Mouse (Mus musculus): ENCODE results near the gene Cxcl1. TPM values are rescaled to one million over a fixed set of nuclear protein-coding genes. Genes with fewer than 3 reads are reported as not detected.
"Not testable (repeated sequence)": the region's sequence is repeated elsewhere in the genome, so short reads cannot be mapped to it uniquely, and the experiment has no call there.

The Cxcl1 gene
- not detected in 2 replicates for total RNA-seq (2015; ENCODE audit: low replicate concordance)
- total RNA-seq (2017; ENCODE audit: low replicate concordance), result not detected in 2 replicates

DNA sequence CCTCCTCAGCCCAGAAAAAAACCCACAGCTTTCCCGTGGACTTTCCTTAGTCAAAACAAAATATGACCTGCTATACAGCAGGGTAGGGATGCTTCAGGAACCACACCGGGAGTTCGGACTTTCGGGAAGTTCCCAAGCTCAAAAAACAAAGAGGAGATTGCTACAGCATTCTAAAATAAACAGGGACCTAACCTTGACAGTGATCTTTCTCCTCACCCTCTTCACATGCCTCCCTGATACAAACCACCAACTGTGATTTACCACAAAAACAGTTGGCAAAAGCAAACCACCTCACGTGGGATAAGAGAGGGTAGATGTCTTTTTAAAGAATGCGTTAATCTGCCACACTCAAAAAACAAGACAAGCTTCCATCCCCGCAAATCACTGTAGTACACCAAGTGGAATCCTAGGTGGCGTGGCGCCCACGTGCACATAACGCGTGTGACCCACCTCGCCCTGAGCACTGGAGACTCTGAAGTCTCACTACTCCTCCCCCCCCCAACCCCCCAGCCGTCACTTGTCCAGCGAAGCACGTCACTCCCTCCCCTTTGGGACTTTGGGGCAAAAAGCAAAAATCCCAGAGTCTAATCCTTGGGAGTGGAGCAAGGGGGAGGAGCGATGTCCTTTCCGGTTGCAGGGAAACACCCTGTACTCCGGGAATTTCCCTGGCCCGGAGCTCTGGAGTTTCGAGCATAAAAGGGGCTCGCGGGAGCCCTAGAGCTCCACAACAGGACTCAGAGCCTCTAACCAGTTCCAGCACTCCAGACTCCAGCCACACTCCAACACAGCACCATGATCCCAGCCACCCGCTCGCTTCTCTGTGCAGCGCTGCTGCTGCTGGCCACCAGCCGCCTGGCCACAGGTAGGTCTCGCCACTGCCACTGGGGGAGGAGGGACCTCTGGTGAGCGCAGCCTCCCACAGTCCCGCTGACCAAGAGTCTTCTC is at the start of gene Cxcl1:
TSS of gene Cxcl1 (plus strand) at position 723 of the 945 bp plus-strand sequence.
- no peak for ATAC-seq (replicated peaks; ENCODE audit: low FRiP score, poor library complexity, severe bottlenecking)

DNA sequence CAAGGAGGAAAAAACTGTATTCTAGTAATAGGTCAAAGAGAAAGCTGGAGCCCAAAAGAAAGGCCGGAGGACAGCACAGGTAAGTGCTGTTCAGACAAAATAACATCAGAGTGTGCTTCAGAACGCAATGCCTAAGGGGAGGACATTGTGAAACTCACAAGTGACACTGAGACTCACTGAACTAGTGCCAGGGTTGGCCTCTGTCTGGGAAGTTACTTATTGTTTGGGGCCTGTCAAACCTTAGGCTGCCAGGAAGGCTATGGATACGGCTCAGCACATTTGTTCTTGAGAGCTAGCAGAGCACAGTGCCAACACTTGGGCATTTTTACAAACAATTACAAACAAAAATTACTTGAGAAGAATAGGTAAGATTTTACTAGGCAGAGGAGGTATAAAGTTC is 47.1 kb upstream of the Cxcl1 start:
- ATAC-seq (replicated peaks; ENCODE audit: low FRiP score, poor library complexity, severe bottlenecking), result no peak

DNA sequence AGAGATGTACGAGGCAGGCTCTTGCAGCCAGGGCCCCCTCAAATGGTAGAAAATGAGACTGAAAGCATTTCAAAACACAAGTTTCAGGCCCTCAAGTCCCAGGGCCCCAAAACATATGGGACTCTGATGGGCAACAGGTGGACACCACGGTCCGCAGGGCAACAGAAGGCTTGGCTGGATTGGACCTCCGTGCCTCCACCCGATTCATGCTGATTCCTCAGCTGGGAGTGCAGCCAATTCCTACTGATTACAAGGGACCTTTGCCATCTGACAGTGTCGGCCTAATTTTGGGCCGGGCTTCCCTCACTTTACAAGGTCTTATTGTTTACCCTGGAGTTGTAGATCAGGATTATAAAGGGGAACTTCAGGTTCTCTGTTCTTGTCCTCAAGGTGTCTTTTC is 40.9 kb upstream of the Cxcl1 start:
- ATAC-seq (replicated peaks; ENCODE audit: low FRiP score, poor library complexity, severe bottlenecking), result not testable (repeated sequence)

DNA sequence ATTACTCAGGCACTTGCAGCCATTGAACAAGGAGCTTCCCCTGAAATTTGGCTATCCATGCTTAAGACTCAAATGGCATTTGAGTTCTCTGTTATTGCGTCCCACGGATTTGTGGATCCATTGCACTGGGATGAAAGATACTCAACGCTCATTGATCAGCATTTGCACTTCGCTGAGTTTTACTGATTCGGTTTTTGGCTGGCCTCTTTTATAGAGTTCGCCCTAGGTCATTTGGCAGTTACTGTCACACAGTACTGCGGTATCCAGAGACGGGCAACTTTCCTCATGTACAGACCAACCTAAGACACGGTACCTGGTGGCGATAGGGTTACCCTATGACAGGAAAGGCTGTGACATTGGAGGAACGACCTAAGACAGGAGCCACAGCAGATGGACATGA is 39.6 kb upstream of the Cxcl1 start:
- ATAC-seq (replicated peaks; ENCODE audit: low FRiP score, poor library complexity, severe bottlenecking), result not testable (repeated sequence)

DNA sequence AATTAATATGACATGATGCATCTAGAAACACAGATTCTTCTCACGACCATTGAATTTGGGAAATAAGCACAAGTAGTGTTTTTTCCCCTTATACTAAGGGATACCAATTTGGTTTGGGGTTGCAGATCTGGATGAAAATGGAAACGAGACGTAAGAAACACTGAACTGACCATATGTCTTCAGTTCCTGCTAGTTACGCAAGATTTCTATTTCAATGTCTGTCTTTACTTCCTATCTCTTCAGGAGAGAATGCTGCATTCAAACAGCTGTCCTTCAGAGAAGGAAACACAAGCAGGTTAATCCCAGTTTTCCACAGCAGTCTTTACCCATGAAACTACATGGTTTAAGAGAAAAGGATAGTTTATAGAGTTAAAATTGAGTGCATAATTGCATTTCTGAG is 37.8 kb upstream of the Cxcl1 start:
- no peak for ATAC-seq (replicated peaks; ENCODE audit: low FRiP score, poor library complexity, severe bottlenecking)

DNA sequence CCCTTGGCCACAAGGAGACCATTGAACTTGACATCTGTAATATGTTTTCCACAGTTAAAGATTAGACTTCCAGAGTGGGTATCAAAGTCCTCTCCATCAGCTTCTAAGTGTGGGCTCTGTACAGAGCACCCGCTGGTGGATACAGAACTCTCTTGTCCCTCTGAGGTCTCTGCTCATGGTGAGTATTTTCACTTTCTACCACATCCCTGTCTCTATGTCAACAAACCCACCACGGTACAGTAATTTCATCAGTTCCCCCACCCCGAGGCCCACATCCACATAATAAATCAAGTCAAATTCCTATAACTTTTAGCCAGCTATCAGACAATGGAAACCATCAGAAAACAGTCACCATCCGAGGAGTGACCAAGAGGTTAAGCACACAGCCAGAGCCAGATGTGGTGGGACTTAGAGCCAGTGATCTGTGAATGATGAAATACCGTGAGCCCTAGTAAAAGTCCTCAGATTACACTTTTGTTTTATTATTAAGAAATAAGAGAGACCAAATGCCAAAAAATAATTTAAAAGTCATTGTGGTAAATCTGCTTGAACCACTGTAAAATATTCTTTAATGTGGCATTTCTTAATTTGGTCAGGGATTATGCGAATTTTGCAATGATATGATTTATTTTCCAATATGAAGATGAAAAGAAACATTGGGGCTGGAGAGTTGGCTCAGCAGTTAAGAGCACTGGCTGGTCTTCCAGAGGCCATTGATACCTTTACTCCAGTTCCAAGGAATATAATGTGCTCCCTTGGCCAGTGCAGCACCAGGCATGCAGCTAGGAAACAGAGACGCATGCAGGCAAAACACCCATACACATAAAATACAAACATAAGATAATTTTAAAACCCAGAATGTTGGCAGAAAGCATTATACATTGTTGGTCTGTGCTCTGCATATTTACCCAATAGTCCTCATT is 35.5 kb upstream of the Cxcl1 start:
- no peak for ATAC-seq (replicated peaks; ENCODE audit: low FRiP score, poor library complexity, severe bottlenecking)

DNA sequence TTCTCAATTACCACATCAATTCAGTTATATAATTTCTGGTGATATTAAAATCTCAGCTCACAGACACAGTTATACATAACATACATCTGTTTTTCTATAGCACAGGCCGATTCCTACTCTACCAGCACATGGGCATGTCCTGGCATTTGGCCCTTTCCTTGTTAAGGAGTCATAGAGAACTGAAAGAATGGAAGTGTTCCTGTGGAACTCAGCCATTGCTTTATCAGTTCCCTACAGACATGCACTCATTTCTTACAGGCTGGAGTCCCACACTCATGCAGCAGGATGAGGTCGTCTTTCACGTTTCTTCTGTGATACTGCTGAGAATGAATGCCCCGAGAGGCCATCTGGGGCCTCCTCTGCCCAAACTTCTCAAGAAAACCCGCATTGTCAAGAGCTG is 33.6 kb upstream of the Cxcl1 start:
- ATAC-seq (replicated peaks; ENCODE audit: low FRiP score, poor library complexity, severe bottlenecking), result no peak

DNA sequence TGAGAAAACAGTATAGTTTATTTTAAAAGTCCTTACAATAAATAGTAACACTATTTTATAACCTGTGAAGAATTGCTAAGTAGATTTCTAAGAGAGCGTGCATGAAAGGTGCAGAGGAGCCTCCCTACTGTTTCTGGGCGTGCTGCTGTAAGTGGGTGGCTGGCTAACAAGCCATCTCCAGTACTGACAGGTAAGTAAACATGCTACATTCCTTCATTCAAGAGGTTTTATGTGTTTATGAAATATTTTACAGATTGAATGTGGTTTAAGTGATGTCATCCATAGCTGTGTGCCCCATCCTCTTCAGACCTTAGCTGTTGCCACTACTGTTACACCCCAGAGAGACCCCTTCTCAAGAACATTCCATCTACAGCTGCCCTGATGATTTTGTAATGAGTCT is 32.6 kb upstream of the Cxcl1 start:
- no peak for ATAC-seq (replicated peaks; ENCODE audit: low FRiP score, poor library complexity, severe bottlenecking)

DNA sequence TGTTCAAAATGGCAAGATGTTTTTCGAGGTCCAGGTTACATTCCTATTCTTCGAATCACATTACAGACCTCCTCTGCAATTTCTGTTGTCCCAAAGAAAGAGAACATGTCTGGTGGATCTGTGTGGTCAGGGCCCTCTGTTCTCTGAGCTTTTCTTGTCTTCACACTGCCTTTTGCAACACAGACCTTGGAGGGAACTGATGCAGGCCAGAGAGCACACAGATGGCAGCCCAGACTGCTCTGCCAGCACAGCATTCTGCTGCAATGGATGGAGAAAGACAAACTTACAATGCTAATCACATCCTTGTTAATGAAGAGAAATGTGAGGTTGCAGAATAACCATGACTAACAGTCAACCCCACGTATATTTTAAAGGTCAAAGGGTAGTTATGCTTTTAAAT is 32.0 kb upstream of the Cxcl1 start:
- ATAC-seq (replicated peaks; ENCODE audit: low FRiP score, poor library complexity, severe bottlenecking), result no peak

DNA sequence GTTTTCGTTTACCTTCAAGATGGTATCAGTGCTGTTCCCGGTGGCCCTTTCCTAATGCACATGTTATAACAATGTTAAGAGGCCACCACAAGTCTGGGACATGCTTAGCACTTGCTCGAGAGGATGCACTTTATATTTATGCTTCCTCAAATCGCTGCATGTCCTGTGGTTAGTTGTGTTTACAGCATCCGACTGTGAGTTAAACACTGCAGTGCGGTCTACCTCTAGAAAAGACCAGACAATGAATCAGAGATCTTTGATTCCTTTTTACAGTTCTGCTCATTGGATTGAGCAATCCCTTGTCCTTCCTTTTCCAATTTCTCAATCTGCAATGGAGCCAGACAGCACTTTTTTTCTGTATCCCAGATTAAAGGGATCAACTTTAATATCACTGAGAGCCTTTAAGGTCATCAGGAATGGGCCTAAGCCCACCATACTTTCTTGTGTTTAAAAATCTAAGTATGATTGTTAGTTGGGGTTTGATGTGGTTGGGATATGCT is 29.1 kb upstream of the Cxcl1 start:
- no peak for ATAC-seq (replicated peaks; ENCODE audit: low FRiP score, poor library complexity, severe bottlenecking)

DNA sequence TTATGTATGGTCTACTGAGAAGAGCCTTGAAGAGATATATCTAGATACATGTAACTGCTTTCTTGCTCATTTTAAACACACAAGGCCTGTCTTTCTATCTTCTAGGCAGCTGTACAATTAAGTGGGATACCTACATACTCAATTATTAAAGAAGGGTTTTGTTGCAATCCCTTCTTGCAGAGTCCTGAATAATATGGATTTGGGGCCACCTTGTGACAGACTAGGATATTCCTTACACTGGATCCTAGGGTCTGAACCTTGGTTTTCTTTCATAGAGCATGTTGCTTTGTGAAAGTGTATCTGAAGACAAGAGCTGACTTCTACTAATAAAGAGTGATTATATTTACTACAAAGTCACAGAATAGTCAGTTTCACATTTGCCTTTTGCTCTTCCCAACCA is 24.3 kb upstream of the Cxcl1 start:
- ATAC-seq (replicated peaks; ENCODE audit: low FRiP score, poor library complexity, severe bottlenecking), result no peak

DNA sequence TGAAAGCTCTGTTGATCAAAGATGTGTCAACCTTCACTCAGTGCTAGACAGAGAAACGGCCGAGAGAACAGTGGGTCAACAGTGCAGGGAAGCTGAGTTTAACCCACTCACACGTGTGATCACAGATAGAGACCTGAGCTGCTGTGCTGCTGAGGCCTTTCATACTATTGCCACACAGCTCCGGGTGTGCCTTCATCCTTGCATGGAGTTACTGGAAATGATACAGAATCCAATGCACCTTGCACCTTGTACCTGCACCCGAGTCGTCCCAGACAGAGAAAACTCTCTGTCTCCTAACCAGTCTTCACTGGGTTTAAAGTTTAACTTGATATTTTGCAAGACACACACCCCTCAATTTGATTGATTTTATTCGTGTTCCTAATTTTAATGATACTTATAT is 18.7 kb upstream of the Cxcl1 start:
- ATAC-seq (replicated peaks; ENCODE audit: low FRiP score, poor library complexity, severe bottlenecking), result no peak

DNA sequence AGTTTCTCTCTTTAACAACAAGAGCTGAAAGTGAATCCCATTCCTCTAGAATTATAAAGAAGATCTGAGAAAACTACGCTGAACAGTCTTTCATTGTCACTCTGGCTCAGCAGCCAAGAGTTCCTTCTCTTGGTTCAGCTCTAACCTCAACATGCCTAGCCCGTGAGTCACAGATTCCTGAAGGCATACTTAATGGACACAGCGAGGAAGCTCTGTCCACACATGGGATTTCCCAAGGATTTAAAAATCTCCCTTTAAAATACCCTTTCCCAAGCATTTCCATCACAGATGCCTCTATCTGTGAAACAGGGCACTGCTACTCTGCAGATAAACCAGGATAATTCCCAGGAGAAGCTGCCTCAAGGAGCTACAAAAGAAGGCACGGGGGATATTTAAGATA is 15.0 kb upstream of the Cxcl1 start:
- no peak for ATAC-seq (replicated peaks; ENCODE audit: low FRiP score, poor library complexity, severe bottlenecking)

DNA sequence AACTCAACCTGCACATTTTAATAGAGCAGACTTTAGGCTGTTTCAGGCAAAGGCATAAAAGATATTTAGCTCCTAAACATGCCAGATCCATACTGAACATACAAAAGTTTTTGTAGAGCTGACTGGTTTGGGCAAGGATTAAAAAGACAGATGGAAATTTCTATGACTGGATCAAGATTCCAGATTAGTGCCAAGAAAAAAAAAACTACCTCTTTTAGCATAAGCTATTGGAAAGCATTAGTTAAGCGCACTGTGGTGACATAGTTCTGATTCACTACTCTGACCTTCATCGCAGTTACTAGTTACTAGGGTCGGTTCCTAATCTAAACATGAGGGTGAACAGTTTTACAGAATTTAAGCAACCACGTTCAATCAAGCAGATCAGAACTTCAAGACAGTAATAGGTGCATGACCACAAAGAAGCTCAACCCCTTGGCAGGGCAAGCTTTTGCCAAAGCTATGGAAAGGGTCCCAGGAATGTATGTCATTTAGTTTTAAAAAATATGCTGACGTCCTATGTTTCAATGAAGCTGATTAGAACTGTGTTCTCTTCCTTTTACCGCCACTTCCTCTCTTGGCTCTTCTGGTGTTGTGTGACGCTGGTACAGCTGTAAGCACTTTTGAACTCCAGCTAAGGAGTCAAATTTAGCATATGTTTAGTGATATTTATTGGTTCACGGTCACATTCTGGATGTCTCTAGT is 14.4 kb upstream of the Cxcl1 start:
- no peak for ATAC-seq (replicated peaks; ENCODE audit: low FRiP score, poor library complexity, severe bottlenecking)

DNA sequence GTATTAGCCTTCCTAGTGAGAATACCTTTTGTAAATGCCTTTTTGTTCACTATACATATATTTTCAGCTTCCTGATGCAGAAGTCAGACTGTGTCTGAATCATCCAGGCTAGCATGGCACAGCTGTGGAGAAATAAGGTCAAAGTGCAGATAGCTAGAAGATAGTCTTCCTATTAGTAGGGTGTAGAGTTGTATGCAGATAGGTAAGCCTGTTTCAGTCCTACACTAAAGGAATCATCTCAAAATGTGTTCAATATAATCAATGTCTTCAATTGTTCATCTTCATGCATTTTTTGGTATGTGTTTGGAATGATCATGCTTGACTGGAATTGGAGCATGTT is 13.9 kb upstream of the Cxcl1 start:
- no peak for ATAC-seq (replicated peaks; ENCODE audit: low FRiP score, poor library complexity, severe bottlenecking)

DNA sequence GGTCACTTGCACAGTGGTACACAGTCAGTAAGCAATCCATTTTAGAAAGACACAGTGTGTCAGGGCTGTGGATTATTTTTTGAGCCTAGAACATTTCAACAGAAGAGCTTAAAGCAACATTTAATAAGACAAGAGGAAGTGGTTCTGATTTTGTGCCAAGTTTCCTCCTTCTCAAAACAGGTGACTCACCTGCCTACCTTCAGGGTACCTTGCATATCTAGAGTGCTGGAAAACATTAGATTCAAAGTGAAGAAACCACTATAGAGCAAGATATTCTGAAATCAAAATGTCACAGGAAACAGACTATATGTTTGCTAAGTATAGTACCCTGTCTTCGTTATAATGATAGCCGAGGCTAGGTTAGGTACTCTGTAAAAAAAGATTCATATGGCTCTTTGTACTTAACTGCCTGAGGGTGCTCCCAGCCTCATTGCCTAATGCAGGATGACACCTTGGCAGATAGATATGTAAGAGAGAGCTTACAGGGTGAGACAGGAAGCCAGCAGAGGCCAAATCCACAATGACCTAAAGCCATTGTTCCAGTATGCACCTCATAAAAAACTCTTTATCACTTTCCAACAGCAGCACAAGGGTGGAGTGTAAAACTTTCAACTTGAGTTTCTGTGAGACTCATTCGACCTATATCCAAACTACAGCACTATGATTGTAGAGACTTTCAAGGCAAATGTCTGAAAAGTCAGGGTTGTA is 11.6 kb upstream of the Cxcl1 start:
- no peak for ATAC-seq (replicated peaks; ENCODE audit: low FRiP score, poor library complexity, severe bottlenecking)

DNA sequence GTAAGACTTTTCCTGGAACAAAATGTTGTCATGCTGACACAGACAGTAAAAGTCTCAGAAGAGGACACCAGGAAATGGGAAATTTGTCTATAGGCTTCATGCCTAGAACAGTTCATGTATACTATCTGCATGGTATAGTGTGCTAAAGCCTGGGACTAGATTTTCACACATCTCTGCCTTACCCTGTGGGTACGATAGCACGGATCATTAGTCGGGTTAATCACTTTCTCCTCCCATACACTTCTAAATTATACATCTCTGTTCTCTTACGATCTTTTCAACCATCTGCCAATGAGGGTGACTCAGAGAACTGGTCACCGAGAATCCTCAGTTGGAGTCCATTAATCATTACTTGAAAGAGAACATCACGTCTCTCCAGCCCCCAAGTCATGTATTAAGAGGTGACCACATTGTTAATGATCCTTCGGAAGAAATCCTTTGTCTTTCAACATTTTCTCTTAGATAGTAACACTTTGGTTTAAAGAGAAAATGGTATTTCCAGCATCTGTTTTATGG is 10.6 kb upstream of the Cxcl1 start:
- ATAC-seq (replicated peaks; ENCODE audit: low FRiP score, poor library complexity, severe bottlenecking), result no peak

DNA sequence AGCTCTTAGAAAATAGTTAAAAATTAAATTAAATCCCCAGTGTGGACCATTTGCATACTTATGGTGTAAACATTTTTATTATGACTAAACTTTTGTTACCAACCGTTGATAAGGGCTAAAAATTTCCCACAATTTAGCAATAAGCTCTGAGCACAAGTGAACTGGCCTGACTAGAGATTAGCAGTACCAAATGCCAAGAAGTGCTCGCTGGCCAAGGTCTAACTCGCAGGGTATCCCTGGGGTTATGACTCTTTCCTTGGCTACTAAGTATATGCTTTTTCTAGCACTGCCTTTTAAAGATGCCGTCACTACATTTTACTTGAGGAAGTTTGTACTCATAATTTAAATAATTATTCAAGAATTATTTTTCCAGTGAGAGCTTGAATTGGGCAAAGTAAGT is 10.0 kb upstream of the Cxcl1 start:
- no peak for ATAC-seq (replicated peaks; ENCODE audit: low FRiP score, poor library complexity, severe bottlenecking)

DNA sequence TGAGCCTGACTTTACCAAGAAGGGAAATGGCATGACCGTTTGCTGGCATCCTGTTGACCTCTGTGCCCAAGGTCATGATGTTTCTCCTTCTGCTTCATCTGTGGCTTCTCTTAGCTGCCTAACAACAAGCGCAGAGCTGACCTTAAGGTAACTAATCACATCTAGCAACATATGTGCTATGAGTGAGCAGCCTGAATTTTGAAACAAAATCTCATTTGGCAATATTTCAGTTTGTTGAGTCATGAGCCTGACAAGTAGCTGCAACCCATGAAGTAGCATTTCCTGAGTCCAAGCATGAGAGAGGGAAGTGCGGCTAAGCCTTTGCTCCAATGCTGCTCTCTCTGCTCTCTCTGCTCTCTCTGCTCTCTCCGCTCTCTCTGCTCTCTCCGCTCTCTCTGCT is 9.4 kb upstream of the Cxcl1 start:
- ATAC-seq (replicated peaks; ENCODE audit: low FRiP score, poor library complexity, severe bottlenecking), result no peak
